Mouse (Mus musculus) heart, postnatal 0 days (tissue): ENCODE results near the gene Resf1.
"Not testable (repeated sequence)": the region's sequence is repeated elsewhere in the genome, so short reads cannot be mapped to it uniquely, and the experiment has no call there.

Source experiments
- CTCF ChIP-seq: IDR thresholded peaks from 2 replicates; pipeline ENCODE4 v1.5.1; 2016; ENCODE audit warnings: antibody characterized with exemption, control low read depth, low read depth
- EP300 ChIP-seq: IDR thresholded peaks from 2 replicates; pipeline ENCODE4 v1.6.1; 2016; ENCODE audit warnings: antibody characterized with exemption, low read depth

GRCm38 (mm10) chr6:149288190-149288589 is 21.0 kb upstream of the Resf1 start:
- not testable (repeated sequence) for TF ChIP-seq EP300, CTCF
